Mouse (Mus musculus) liver, embryonic 15.5 days (tissue): Measurements from ENCODE around the gene Mfap5. TPM values are rescaled to one million over a fixed set of nuclear protein-coding genes. Genes with fewer than 3 reads are reported as not detected.

Source experiments
- ATAC-seq: fragments of 200-750 bp; cut with Nextera tagmentation; 2 replicates; pipeline ENCODE4 v1.8.0; 2017; ENCODE audit warnings: moderate number of reproducible peaks, mild to moderate bottlenecking, moderate library complexity; ENCODE audit not compliant: insufficient read depth
- H3K27ac ChIP-seq: fragments of 300-500 bp; sonication (generic); replicated peaks from 2 replicates; pipeline ENCODE4 v1.5.1; 2015; ENCODE audit warnings: mild to moderate bottlenecking, inconsistent platforms
- H3K27me3 ChIP-seq: fragments of 300-500 bp; sonication (generic); 2 replicates; pipeline ENCODE4 v1.6.1; 2015; ENCODE audit warnings: mild to moderate bottlenecking, inconsistent platforms
- H3K36me3 ChIP-seq: fragments of 300-500 bp; sonication (generic); replicated peaks from 2 replicates; pipeline ENCODE4 v1.6.1; 2015; ENCODE audit warnings: moderate library complexity, mild to moderate bottlenecking, inconsistent platforms
- H3K4me1 ChIP-seq: fragments of 300-500 bp; sonication (generic); replicated peaks from 2 replicates; pipeline ENCODE4 v1.6.1; 2015; ENCODE audit warnings: inconsistent platforms
- H3K4me2 ChIP-seq: fragments of 300-500 bp; sonication (generic); 2 replicates; pipeline ENCODE4 v1.6.1; 2015; ENCODE audit warnings: moderate library complexity, mild to moderate bottlenecking, inconsistent platforms
- H3K4me3 ChIP-seq: fragments of 300-500 bp; sonication (generic); replicated peaks from 2 replicates; pipeline ENCODE4 v1.5.1; 2015; ENCODE audit warnings: mild to moderate bottlenecking, inconsistent platforms
- H3K9ac ChIP-seq: fragments of 300-500 bp; sonication (generic); 2 replicates; pipeline ENCODE4 v1.6.1; 2015; ENCODE audit warnings: moderate library complexity, mild to moderate bottlenecking, inconsistent platforms
- H3K9me3 ChIP-seq: fragments of 300-500 bp; sonication (generic); replicated peaks from 2 replicates; pipeline ENCODE4 v1.6.1; 2016; ENCODE audit warnings: inconsistent platforms
- WGBS: fragments of 180-500 bp; shearing (Covaris S2); methylation state at CpG from one replicate; pipeline ENCODE4 v1.1.7; 2015; ENCODE audit warnings: mixed read lengths; ENCODE audit not compliant: insufficient replicate concordance; 5-methylcytosine and 5-hydroxymethylcytosine counted together
- polyA plus RNA-seq: library from polyadenylated mRNA; unstranded; fragments of >200 nt; fragmentation: Nextera tagmentation; extraction: Ambion mirVana; gene quantifications from 2 replicates; pipeline ENCODE4 v1.2.1, GENCODE M21; 2015

Gene Mfap5
- polyA plus RNA-seq, 1 experiment from 2014 or later, result 0.86 TPM

- Histone ChIP-seq H3K9ac (no peak overlapping the region), H3K9me3 (0 out of 2 replicates have a peak, but pooled peaks cover 2% of the 10 kb centered on the region), H3K27me3 (peaks cover 96% of the 10 kb centered on the region), H3K27ac (no peak overlapping the region), H3K4me2 (peak overlapping the region; percentile 57), H3K36me3 (no peaks in the 10 kb centered on the region), H3K4me3 (peak overlapping the region; percentile 35), H3K4me1 (0 out of 2 replicates have a peak, but pooled peaks cover 3% of the 10 kb centered on the region)
- WGBS, result under 1% methylated on average over 16 of the region's 16 CpGs
- peak; percentile 42; the same call in 1 of the 2 replicates for ATAC-seq
Observed at GRCm38 (mm10) chr6:122491557-122491956, 14.1 kb upstream of the Mfap5 start.

DNA sequence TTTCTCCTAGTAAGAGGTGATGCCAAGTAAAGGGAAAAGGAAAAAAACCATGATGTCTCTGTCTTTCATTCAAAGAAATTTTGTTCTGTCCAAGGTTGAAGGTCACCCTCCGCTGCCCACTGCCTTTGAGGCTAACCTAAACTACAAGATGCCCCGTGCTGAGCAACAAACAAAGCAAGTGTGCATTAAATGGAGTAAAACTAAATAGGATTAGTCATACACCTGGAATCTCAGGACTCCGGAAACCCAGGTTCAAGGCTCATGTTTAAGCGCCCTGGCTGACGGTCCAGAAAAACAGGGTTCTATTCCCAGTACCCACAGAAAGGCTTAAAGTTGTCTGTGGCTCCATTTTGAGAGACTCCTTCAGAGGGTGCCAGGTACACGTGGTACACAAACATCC, 13.2 kb upstream of the Mfap5 start:
- H3K27ac ChIP-seq, result no peak overlapping the region
- peaks cover 93% of the 10 kb centered on the region for H3K27me3 ChIP-seq
- H3K4me1 ChIP-seq, result 0 out of 2 replicates have a peak, but pooled peaks cover 3% of the 10 kb centered on the region
- no peaks in the 10 kb centered on the region for H3K36me3 ChIP-seq
- no peak overlapping the region for H3K4me3 ChIP-seq
- 0 out of 2 replicates have a peak, but pooled peaks cover 2% of the 10 kb centered on the region for H3K9me3 ChIP-seq
- ATAC-seq, result no peak
- H3K4me2 ChIP-seq, result no peak overlapping the region
- WGBS, result 29% methylated on average over 6 of the region's 6 CpGs
- no peak overlapping the region for H3K9ac ChIP-seq

DNA sequence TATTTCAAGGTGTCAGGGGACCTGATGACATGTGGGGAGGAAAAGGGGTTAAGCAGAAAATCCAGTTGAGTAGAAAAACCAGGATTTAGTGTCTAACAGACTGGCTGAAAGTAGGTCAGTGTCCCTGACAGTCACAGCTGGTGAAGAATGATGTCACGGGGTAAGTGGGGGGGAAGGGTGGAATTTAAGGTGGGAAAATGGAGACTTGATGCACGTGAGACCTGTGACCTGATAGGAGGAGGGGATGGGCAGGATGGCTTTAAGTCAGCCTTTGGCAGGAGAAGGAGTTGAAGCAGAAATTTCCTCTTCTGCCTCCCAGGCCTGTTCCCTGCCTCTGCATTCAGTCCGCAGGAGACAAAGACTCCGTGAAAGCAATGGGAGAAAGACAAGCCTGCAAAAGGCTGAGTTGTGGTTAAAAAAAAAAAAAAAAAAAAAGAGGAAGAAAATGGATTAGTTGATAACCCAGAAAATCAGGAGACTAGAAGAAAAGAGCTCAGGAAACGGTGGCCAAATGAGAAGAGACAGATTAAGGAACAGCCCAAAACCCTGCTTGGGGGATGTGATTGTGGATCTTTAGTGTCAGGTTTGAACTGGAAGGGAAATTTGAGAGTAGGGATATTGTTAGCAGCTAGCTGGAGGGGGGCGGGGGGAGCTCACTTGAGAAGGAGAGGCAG, 11.7 kb upstream of the Mfap5 start:
- peaks cover 91% of the 10 kb centered on the region for H3K27me3 ChIP-seq
- no peak overlapping the region for H3K9ac ChIP-seq
- H3K9me3 ChIP-seq, result 0 out of 2 replicates have a peak, but pooled peaks cover 2% of the 10 kb centered on the region
- H3K4me1 ChIP-seq, result 0 out of 2 replicates have a peak, but pooled peaks cover 3% of the 10 kb centered on the region
- no peak for ATAC-seq
- H3K4me3 ChIP-seq, result no peak overlapping the region
- H3K36me3 ChIP-seq, result no peaks in the 10 kb centered on the region
- 17% methylated on average over 6 of the region's 6 CpGs for WGBS
- H3K27ac ChIP-seq, result no peak overlapping the region
- no peak overlapping the region for H3K4me2 ChIP-seq

GRCm38 (mm10) chr6:122495082-122495881, 10.4 kb upstream of the Mfap5 start:
- 14% methylated on average over 21 of the region's 21 CpGs for WGBS
- Histone ChIP-seq H3K27ac (no peak overlapping the region), H3K4me3 (no peak overlapping the region), H3K4me1 (0 out of 2 replicates have a peak, but pooled peaks cover 3% of the 10 kb centered on the region), H3K4me2 (no peak overlapping the region; the same call in 1 of the 2 replicates), H3K9me3 (0 out of 2 replicates have a peak, but pooled peaks cover 2% of the 10 kb centered on the region), H3K27me3 (peaks cover 79% of the 10 kb centered on the region), H3K36me3 (no peaks in the 10 kb centered on the region), H3K9ac (no peak overlapping the region)
- ATAC-seq, result no peak

DNA sequence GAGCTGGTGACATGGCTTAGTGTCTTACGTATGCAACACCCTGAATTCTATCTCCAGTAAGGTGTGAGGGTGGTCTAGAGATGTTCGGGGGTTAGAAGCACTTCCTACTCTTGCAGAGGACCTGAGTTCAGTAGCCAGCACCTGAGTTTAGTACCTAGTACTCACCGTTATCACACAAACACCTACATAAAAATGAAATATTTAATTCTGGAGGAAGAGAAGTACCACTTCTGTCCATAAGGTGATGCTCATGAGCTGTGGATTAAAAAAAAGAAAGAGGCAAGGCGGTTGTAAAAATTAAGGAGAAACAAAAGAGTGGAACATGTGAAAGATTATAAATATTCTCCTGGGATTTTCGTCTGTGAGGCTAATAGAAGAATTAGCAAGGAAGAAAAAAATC, 9.1 kb upstream of the Mfap5 start:
- no peak for ATAC-seq
- no peak overlapping the region for H3K9ac ChIP-seq
- H3K36me3 ChIP-seq, result no peaks in the 10 kb centered on the region
- WGBS, result 22% methylated on average over 5 of the region's 5 CpGs
- H3K27ac ChIP-seq, result no peak overlapping the region
- H3K4me2 ChIP-seq, result no peak overlapping the region
- 0 out of 2 replicates have a peak, but pooled peaks cover 2% of the 10 kb centered on the region for H3K9me3 ChIP-seq
- no peak overlapping the region for H3K4me3 ChIP-seq
- H3K4me1 ChIP-seq, result 0 out of 2 replicates have a peak, but pooled peaks cover 3% of the 10 kb centered on the region
- H3K27me3 ChIP-seq, result peaks cover 72% of the 10 kb centered on the region

DNA sequence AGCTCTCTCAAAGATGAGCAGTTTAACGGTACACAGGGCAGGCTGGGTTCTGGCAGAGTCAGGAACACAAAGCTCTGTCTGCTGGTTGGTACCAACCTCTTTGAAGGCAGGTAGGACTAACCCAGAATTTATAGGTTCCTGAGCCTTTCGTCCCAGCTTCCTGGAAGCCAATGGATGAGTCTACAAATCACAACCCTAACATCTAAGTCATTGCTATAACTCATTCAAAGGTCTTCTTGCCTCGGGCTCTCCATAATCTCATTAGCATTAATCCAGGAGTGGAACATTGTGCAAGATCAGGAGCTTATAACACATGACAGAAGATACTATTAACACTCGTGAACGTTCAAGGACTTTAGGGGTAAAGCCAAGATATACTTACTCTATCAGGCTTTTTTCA, 7.0 kb upstream of the Mfap5 start, which contains the start of gene Rimklb:
TSS of gene Rimklb (minus strand) at position 101 of the 400 bp plus-strand sequence.
- H3K36me3 ChIP-seq, result no peaks in the 10 kb centered on the region
- peaks cover 52% of the 10 kb centered on the region for H3K27me3 ChIP-seq
- no peak within 1 kb of the TSS for H3K27ac ChIP-seq
- ATAC-seq, result no peak
- WGBS, result 57% methylated on average over 5 of the region's 5 CpGs
- 0 out of 2 replicates have a peak, but pooled peaks cover 2% of the 10 kb centered on the region for H3K9me3 ChIP-seq
- H3K4me1 ChIP-seq, result no peaks in the 10 kb centered on the region
- H3K4me3 ChIP-seq, result no peak within 1 kb of the TSS
- no peak within 1 kb of the TSS for H3K4me2 ChIP-seq
- H3K9ac ChIP-seq, result no peak within 1 kb of the TSS

- no peaks in the 10 kb centered on the region for H3K36me3 ChIP-seq
- 61% methylated on average over 4 of the region's 4 CpGs for WGBS
- no peak overlapping the region for H3K4me3 ChIP-seq
- no peak overlapping the region for H3K27ac ChIP-seq
- H3K4me1 ChIP-seq, result no peaks in the 10 kb centered on the region
- H3K27me3 ChIP-seq, result 0 out of 2 replicates have a peak, but pooled peaks cover 4% of the 10 kb centered on the region
- H3K4me2 ChIP-seq, result no peak overlapping the region
- H3K9ac ChIP-seq, result no peak overlapping the region
- H3K9me3 ChIP-seq, result no peaks in the 10 kb centered on the region
- no peak for ATAC-seq
Observed at GRCm38 (mm10) chr6:122505041-122505440, 604 bp upstream of the Mfap5 start.

DNA sequence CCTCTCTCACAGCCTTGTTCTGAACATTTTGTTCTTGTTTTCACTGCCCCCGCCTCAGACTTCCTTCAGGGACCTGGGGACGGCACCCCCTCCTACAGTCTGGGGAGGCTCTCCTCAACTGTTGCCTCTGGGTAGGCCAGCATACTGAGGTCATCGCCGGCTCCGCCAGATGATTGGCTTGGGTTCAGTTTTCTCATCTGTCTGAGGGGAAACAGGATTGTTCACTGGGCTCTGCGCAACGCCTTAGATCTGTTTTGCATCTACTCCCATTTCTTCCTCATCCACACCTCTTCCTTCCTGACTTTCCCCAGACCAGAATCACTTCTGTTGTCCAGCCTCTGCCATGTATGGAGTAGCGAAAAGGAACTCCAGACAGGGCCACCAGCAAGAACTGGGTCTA, 2.8 kb downstream of the Mfap5 start:
- no peak for ATAC-seq
- H3K27ac ChIP-seq, result no peak overlapping the region
- H3K4me3 ChIP-seq, result no peak overlapping the region
- WGBS, result 47% methylated on average over 8 of the region's 8 CpGs
- no peaks in the 10 kb centered on the region for H3K4me1 ChIP-seq
- H3K9ac ChIP-seq, result no peak overlapping the region
- no peaks in the 10 kb centered on the region for H3K36me3 ChIP-seq
- no peaks in the 10 kb centered on the region for H3K9me3 ChIP-seq
- H3K4me2 ChIP-seq, result no peak overlapping the region
- H3K27me3 ChIP-seq, result no peaks in the 10 kb centered on the region

GRCm38 (mm10) chr6:122512914-122513878, 7.6 kb downstream of the Mfap5 start:
- Histone ChIP-seq H3K27me3 (no peaks in the 10 kb centered on the region), H3K4me1 (no peaks in the 10 kb centered on the region), H3K4me2 (no peak overlapping the region), H3K4me3 (no peak overlapping the region), H3K27ac (no peak overlapping the region), H3K9me3 (no peaks in the 10 kb centered on the region), H3K36me3 (no peaks in the 10 kb centered on the region), H3K9ac (no peak overlapping the region)
- WGBS, result 51% methylated on average over 12 of the region's 12 CpGs
- ATAC-seq, result no peak

DNA sequence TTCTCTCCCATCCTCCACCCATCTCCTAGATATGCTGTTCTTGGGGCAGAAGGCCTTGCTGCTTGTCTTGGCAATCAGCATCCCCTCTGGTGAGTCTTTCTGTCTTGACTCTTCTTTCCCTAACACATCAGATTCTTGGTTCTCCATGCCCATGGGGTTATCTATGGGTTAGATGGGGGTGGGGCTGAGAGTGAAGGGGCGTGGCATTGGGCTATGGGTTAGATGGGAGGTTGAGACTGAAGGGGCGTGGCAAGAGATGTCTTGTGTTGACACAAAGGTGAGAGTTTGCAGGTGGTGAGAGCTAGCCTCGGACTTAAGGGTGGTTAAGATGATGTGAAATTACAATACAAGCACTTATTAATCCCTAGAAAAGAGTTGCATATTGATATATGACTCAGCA, 8.7 kb downstream of the Mfap5 start:
- ATAC-seq, result no peak
- Histone ChIP-seq H3K36me3 (no peaks in the 10 kb centered on the region), H3K27me3 (no peaks in the 10 kb centered on the region), H3K4me3 (no peak overlapping the region), H3K4me1 (no peaks in the 10 kb centered on the region), H3K4me2 (no peak overlapping the region), H3K9me3 (no peaks in the 10 kb centered on the region), H3K27ac (no peak overlapping the region), H3K9ac (no peak overlapping the region)
- WGBS, result 52% methylated on average over 3 of the region's 3 CpGs
